Mouse (Mus musculus) CD4-positive, CD25-positive, alpha-beta regulatory T cell, adult 2 months (primary cell): ENCODE results near the gene Slc16a13.

Experiments used
- DNase-seq: peaks from one replicate; pipeline ENCODE4 v3.0.0-alpha.2; 2012; ENCODE audit warnings: low read depth, low spot score

The Slc16a13 gene

DNA sequence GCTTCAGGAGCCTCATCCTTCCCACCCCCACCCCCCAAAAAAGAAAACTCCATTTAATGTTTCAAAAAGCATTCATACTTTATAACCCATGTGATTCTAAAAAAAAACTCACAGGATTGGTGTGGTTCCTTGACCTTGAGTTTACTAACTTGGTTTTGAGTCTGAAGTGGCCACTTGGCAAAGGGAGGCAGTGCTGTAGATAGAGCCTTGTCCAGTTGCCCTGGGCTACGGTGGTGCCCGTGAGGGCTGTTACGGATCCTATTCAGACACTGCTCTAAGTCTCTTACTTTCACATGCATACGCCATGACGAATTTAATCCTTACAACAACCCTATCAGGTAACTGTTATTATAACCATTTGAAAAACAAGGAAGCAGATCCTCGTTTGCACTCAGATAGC is 8.9 kb downstream of the Slc16a13 start:
- no peak for DNase-seq

- DNase-seq = no peak
Observed at GRCm38 (mm10) chr11:70210681-70211080, 10.2 kb downstream of the Slc16a13 start.

DNA sequence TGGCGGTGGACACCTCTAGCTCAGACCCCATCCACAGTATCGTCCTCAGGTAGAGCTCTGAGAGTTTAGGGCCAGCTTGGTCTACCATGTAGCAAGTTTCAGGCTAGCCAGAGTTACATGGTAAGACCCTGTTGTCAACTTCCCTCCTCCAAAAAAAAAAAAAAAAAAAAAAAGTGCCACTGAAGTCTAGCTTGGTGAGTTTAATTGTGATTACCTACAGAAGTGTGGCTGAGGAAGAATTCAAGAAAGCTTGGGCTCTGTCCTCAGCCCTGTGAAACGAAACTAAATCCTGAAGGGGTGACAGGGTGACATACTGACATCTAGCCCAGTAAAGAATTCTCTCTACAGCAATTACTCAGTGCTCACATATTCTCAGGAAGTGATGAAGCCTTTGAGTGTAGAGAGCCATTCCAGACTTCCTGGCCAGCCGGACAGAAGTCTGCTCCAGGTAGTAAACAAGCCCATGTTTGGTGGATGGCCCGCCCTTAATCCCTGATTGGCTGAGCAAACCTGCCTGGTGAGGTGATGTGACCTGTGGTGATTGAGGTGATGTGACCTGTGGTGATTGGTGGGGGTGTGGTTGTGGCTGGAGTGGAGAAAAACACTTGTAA is 12.0 kb downstream of the Slc16a13 start:
- DNase-seq = no peak

DNA sequence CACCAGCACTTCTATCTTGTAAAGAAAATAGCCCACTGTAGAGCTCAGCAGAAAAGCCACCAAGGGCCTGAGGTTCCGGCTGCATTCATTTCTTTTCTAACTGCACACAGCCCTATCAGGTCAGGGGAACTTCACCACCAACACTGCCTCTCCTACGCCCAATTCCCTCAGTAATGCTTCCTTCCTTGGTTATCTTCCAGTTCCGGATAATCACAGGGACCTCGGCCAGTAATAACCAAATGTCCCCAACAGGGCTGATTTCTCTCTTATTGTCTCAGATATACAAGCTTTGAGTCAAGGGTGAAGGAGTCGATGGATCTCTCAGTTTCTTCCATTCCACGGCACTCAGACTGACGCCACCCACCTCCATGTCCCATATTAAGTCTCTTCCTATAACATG is 13.6 kb downstream of the Slc16a13 start:
- no peak for DNase-seq

GRCm38 (mm10) chr11:70206801-70207200 is 14.1 kb downstream of the Slc16a13 start:
- DNase-seq = no peak

GRCm38 (mm10) chr11:70201691-70202090 is 19.2 kb downstream of the Slc16a13 start:
- peak; percentile 90 for DNase-seq

DNA sequence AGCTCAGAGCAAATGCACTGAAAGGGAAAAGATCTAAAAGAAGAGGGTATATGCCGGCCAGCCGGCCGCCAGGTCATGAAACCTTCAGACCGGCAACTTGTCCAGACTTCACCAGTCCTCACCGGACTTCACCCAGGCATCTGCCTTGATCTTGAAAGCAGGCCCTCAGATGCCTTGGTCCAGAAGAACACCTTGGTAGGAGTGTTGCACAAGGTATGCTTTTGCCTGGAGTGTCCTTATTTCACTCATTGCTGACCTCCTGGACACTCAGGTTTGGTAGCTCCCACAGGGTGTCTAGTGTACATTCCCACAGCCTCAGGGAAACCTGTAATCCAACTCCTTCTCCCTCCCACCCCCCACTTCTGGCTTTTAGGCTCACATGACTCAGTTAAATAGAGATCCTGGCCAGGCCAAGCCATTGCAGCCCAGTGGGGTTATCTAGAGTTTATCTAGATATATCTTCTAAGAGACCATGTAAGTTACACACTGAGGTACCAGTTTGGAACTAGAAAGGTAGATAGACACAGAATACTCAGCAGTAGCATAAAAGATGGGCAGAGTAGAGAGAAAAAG is 20.7 kb downstream of the Slc16a13 start:
- no peak for DNase-seq

DNA sequence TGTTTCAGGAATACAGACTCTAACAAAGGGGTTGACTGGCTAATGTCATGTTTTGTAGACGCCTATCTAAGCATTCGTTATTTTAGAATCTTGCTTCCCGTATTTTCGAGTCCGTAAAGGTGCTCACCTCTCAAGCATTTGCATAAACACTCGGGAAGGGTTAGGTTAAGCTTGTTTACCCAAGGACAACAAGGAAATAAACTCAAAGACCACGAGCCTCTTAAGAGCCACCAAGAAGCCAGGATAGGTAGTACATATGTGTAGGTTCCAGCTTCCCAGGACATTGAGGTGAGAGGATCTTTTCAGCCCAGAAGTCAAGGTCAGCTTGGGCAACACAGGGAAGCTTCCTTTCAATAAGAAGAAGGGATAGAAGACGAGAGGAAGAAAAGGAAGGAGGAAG is 21.8 kb downstream of the Slc16a13 start:
- no peak for DNase-seq

- DNase-seq = no peak
Observed at GRCm38 (mm10) chr11:70198332-70198731, 22.5 kb downstream of the Slc16a13 start.

GRCm38 (mm10) chr11:70193354-70194285 is 27.2 kb downstream of the Slc16a13 start:
- no peak for DNase-seq

GRCm38 (mm10) chr11:70192157-70192556 is 28.7 kb downstream of the Slc16a13 start:
- DNase-seq = no peak

DNA sequence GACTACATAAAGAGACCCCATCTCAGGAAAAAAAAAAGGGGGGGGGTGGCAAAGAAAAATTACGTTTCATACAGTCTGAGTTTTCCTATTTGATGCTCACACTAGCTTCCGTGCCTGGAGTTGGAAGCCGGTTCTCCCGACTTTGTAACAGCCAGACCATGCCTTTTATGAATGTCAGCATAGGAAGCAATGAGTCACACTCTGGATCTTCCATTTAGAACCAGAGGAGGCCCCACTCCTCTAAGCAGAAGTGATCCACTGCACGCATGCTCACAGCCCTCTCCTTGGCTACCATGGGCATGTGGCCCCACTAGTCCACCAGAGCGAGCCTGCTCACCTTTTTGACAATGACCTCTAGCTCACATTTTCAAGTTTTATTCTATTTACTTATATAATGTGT is 29.7 kb downstream of the Slc16a13 start:
- DNase-seq = no peak

- peak; percentile 44 for DNase-seq
Observed at GRCm38 (mm10) chr11:70189319-70190134, 31.3 kb downstream of the Slc16a13 start.

DNA sequence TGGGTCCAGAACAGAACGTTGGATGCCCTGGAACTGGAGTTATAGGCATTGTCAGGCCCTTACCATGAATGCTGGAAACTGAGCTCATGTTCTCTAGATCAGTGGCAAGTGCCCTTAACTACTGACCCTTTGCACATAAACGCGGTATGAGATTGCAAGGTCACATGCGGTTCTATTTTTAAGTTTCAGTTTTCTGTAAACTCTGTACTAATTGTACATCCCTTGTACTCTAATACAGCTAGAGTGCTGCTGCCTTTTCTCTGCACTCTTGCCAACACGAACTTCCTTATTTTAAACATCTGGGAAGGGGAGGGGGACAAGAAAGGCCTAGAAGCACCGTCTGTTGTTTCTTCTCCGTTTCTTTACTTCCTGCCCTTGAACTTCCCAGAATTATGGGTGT is 35.7 kb downstream of the Slc16a13 start:
- no peak for DNase-seq

DNA sequence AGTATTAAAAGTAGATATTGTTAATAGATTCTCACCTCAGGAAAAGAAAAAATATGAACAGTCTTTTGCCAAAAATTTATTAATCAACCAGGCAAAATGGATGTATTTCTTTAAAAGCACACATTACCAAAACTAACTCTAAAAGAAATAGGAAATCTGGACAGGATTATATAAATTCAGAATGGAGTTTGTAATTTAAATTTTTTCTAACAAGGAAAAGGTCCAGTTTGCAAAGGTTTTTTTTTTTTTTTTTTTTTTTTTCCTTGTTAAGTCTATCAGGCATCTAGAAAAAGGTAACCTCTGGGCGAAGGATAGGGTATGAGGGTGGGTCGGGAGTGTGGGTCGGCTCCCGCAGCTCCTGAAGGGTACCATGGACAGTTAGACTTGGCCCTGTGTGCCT is 40.4 kb downstream of the Slc16a13 start:
- no peak for DNase-seq

GRCm38 (mm10) chr11:70179401-70179800 is 41.5 kb downstream of the Slc16a13 start:
- DNase-seq = peak; percentile 35

GRCm38 (mm10) chr11:70178756-70179155 is 42.1 kb downstream of the Slc16a13 start:
- no peak for DNase-seq

DNA sequence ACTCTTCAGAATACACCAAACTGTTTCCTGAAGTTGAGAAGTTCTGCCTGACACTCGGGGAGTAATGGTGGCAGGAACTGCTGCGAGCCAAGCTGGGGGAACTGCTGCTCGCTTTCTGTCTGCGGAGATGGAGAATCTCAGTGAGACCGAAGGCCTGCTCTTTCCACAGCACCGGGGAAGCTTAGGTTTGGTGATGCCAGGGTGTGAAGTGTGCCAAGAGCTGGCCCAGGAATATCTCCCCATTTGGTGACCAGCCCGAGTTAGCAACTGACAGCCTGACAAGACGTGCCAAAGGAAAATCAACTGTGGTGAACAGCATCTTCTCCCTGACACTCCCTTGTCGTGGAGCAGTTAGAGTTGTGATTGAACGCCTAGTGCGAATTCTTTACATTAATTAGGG is 42.6 kb downstream of the Slc16a13 start:
- DNase-seq = no peak

DNA sequence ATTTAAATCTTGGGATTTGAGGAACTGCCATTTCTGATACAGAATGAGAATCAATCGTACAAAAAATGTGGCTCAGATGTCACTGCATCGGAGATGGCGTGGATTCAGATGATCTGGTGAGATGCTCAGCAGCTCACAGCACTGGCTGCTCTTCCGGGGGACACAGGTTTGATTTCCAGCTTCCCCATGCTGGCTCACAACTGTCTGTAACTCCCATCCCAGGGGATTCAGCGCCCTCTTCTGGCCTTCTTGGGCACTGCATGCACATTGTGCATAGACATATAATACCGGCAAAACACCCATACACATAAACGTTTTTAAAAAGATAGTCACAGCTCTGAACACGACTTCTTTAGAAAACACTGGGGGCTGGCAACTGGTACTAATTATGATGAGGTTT is 43.2 kb downstream of the Slc16a13 start:
- DNase-seq = peak; percentile 29

DNA sequence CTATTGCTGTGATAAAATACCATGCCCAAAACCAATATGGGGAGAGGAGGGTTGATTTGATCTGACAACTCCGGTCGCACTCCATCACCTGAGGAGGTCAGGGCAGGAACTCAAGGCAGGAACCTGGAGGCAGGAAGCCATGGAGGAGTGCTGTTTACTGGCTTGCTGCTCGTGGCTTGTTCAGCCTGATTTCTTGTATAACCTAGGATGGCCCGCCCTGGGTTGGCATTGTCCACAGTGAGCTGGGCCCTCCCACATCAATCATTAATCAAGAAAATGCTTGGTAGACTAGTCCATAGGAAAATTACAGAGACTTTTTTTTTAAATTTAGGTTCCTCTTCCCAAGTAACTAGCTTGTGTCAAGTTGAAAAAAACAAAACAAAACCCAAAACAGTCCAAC is 46.4 kb downstream of the Slc16a13 start:
- no peak for DNase-seq

GRCm38 (mm10) chr11:70172298-70172697 is 48.6 kb downstream of the Slc16a13 start:
- peak; percentile 13 for DNase-seq

DNA sequence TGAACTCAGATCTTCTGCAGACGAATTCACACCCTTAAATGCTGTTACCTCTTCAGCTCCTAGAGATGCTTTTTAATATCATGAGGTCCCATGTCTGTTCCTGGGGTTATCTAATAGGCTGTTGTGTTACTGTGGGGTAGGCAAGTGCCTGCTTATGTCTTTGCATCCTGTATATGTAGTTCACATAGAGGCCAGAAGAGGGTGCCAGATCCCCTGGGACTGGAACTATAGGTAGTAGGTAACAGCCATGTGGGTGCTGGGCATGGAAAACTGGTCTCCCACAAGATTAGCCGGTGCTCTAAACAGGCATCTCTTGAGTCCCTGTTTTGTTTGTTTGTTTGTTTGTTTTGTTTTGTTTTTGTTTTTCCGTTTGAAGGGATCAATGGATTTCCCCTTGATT is 49.0 kb downstream of the Slc16a13 start:
- DNase-seq = peak; percentile 74
